Mouse (Mus musculus): ENCODE measurements around the gene Nek3.

DNA sequence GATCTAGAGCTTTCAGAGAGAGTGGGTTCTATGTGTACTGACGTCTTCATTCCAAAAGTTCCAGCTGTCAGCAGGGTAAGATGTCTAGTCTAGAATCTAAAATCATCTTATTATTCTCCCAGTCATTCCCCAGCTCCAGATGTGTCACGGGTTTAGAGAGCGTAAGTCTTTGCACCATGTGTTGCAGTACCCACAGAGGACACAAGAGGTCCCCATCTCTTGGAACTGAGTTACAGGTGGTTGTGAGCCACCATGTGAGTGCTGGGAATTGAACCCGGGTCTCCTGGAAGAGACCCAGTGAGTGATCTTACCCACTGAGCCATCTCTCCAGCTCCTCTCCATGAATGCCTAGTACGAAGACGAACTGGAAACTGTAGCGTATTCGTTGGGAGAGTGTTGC is 33.2 kb upstream of the Nek3 start:
- TF ChIP-seq EP300 (IDR thresholded peaks at IDR 0.05; ENCODE audit: insufficient read depth, low read depth, low read length), result no peak
- no peak for TF ChIP-seq POLR2A (IDR thresholded peaks at IDR 0.05; ENCODE audit: insufficient read depth, low read depth, low read length)

Data from heart, adult 2 months (tissue).